Mouse (Mus musculus): ENCODE measurements around the gene Tanc1.

- TF ChIP-seq CTCF (IDR thresholded peaks at IDR 0.05; ENCODE audit: borderline replicate concordance, extremely low read depth, insufficient read depth, insufficient read length) (no peak), POLR2A (IDR thresholded peaks at IDR 0.05; ENCODE audit: borderline replicate concordance, extremely low read depth, insufficient read depth, insufficient read length, poor library complexity, severe bottlenecking) (no peak)
These were observed 79.3 kb downstream of the Tanc1 start for GRCm38 (mm10) chr2:59691112-59691511.

Data from brain, embryonic 14.5 days (tissue).